In genomic region chr11:54534871-54535270, GRCm38 (mm10) we compare ENCODE assay signal across 8 mouse cellular contexts. TPM values are rescaled to one million over a fixed set of nuclear protein-coding genes. Genes with fewer than 3 reads are reported as not detected.
DNase-seq lines count a peak whose midpoint lies in the region; ATAC-seq lines count a peak whose summit lies in the region.

No protein-coding gene starts in this region.

- no peaks in the 10 kb centered on the region for H3K9me3 ChIP-seq in heart, embryonic 12.5 days (replicated peaks)

- no peak overlapping the region for H3K4me3 ChIP-seq in heart, embryonic 12.5 days

- H3K4me1 ChIP-seq in heart, embryonic 12.5 days (replicated peaks): peaks cover 28% of the 10 kb centered on the region

- no peak for ATAC-seq in heart, embryonic 12.5 days (ENCODE audit: insufficient number of reproducible peaks, low FRiP score)
- peak; percentile 92 for ATAC-seq in megakaryocyte progenitor cell, adult 5-6 weeks (replicated peaks; ENCODE audit: poor library complexity)

- H3K27me3 ChIP-seq in heart, embryonic 12.5 days (replicated peaks): no peaks in the 10 kb centered on the region

- no peak overlapping the region for H3K27ac ChIP-seq in heart, embryonic 12.5 days (ENCODE audit: poor library complexity, severe bottlenecking)

- DNase-seq in heart, adult 18-20 months: peak; percentile 64 to 92
- peak; percentile 63 to 92 for DNase-seq in adrenal gland, adult (ENCODE audit: inconsistent age in 2 of 2, low spot score in 1 of 2)
- DNase-seq in embryo, embryonic 10 days (ENCODE audit: low spot score): peak; percentile 69
- peak; percentile 29 to 69 for DNase-seq in heart, adult 9 months (ENCODE audit: low spot score in 2 of 2)
- peak; percentile 53 for DNase-seq in left cerebral cortex, adult 11 months (ENCODE audit: low spot score)
- peak; percentile 62 to 71 for DNase-seq in spleen, postnatal 36 days (ENCODE audit: low spot score in 2 of 2)

- H3K4me2 ChIP-seq in heart, embryonic 12.5 days: no peak overlapping the region

- WGBS in heart, embryonic 12.5 days: 53% methylated on average over 6 of the region's 6 CpGs

- H3K36me3 ChIP-seq in heart, embryonic 12.5 days: no peaks in the 10 kb centered on the region

- no peak overlapping the region for H3K9ac ChIP-seq in heart, embryonic 12.5 days

RNA-seq across cellular contexts. Expression of gene Rapgef6, which starts 12.2 kb away (rescaled TPM):
- total RNA-seq in heart, adult 18-20 months (2021): 10 to 100 TPM; 19.7 to 20.9 TPM
- 26.3 and 26.4 TPM in 2 replicates for polyA plus RNA-seq in heart, embryonic 12.5 days (2016; fragmentation: Nextera tagmentation; extraction: Ambion mirVana)
- total RNA-seq in megakaryocyte progenitor cell, adult 5-6 weeks (2015): 53.3 and 61.0 TPM in 2 replicates
- 46.9 and 63.7 TPM in 2 replicates for total RNA-seq in megakaryocyte progenitor cell, adult 5-6 weeks (2017)
